Mouse (Mus musculus) naive thymus-derived CD4-positive, alpha-beta T cell, adult 2 months (primary cell): ENCODE data around the gene Itga2.

Experiments
- DNase-seq: peaks from one replicate; pipeline ENCODE4 v3.0.0-alpha.2; 2011; ENCODE audit warnings: low read depth

The Itga2 gene

DNA sequence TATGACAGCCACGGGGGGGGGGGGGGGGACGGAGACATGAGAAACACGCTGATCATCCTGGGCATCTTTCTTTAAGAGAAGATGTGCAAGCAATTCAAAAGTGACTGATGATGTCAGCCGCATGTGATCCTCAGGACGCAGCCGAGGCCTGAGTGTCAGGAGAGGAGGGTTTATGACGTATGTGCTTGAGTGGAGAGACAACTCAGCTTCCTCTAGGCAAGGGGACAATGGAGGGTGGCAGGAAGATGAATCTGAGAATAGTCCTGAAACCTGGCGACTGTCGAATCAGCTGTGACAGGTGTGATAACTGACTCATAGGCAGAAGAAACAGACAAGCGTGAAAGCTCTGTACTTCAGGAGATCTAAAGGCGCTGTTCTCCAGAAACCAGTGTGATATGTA is 53.2 kb downstream of the Itga2 start:
- DNase-seq: no peak

DNA sequence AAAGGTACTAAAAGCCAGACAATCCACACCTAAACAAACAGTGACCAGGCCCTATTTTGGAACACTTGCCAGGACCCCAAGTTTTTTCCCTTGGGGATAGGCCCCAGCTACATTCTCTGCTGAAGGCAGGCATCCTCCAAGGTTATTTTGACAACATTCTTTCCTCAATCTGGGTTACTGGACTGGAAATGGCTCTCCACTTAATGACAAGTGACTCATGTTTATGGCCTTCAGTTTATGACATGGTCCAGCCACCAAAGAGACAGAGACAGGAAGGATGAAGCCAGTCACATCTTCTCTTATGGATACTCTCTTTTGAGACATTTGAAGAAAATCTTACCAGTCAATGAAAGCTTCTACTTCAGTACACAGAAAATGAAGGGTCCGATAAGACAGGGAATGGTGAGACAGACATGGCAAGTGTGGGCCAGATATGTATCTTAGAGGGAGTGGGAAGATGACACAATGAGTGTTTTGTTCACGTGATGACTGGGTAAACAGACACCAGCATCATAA is 55.8 kb downstream of the Itga2 start:
- DNase-seq: no peak

- no peak for DNase-seq
Observed at GRCm38 (mm10) chr13:114874738-114875137, 57.2 kb downstream of the Itga2 start.

DNA sequence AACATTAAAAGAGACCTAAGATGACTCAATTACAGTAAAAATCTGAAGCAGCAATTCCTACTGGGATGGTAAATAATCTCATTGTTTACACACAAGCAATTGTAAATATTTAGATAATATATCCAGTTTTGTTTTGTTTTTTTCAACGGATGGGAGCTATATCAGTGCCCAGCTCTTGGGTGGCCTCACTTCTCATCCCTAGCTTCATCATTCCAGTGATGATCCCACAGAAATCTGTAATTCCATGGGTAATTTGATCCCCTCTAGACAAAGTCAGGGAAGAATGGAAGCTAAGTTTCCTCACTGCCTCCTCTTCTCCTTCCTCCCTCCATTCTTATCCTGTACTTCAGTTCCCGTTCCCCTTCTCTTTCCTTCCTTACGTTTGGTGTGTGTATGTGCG is 74.4 kb downstream of the Itga2 start:
- no peak for DNase-seq

DNA sequence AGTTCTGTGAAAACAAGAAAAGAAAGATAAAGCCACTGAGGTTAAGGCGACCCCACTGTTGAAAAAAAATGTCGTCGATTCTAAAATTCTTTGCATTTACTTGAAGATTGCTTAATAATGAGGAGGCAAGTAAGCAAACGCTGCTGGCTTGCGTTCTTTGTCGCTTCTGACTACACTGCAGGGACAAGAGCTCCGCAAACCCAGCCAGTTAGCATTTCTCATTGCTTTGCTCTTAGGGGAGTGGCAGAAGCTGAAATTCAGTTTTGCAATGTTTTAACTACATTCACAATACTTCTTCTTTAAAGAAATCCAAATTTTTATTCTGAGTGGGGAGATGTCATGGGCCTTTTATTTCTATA is 75.7 kb downstream of the Itga2 start:
- no peak for DNase-seq

DNA sequence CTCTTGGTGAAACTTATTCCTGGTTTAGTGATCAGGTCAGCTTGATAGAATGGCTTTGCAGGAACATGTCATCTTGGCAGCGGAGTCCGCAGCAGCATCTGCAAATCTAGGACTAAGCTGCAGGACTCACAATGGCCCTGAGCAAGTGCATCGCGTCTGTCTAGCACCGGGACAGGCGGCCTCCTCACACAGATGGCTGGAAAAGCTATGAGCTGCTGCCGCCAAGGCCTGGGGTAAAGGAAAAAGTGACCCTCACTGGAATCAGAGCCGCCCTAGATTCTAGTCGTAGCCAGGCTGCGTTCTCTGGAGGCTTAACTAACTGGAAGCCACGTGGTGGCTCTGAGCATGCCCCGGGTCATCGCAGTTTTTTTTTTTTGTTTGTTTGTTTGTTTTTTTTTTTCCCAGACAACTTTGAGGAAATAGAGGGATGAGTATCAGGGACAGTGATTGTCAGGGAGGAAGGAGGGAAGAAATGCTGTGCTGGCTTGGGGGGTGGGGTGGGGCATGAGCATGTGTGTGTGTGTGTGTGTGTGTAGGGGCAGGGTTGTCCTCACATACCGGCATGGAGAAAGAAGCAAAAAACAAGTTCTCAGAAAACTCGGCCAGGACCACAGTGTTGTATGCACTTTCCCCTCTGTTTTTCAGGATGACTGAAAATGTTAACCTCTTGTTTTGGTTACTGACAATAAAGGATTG is 76.2 kb downstream of the Itga2 start:
- no peak for DNase-seq

DNA sequence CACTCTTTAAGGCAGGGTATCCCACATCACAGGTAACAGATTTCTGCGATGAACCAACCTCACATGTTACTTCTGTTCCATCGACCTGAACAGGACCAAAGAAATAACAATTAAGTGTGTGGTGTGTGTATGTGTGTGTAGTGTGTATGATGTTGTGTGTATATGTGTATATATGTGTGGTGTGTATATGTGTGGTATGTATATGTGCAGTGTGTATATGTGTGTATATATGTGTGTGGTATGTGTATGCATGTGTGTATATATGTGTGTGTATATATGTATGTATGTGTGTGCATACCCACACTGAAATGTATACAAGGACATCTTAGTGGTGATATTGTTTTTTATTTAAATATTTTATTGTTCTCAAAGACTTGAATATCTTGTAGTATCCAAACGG is 77.5 kb downstream of the Itga2 start:
- DNase-seq: no peak

- no peak for DNase-seq
Observed at GRCm38 (mm10) chr13:114854023-114854422, 77.9 kb downstream of the Itga2 start.

DNA sequence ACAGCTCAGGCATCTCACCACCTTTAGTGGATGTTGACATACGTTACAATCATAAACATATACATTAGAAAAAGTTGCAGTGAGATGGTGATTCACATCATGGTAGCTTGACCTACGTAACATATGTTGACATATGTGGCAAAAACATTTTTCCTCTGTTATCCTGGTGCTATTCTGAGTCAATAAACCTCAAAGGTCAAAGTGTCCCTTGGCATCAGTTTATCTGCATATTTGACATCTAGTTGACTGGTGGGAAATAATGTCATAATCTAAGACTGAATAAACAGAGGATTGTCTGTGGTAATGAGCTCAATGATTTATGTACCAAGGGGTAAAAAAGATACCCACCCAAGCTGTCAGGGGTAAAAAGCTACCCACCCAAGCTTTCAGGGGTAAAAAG is 78.7 kb downstream of the Itga2 start:
- no peak for DNase-seq

DNA sequence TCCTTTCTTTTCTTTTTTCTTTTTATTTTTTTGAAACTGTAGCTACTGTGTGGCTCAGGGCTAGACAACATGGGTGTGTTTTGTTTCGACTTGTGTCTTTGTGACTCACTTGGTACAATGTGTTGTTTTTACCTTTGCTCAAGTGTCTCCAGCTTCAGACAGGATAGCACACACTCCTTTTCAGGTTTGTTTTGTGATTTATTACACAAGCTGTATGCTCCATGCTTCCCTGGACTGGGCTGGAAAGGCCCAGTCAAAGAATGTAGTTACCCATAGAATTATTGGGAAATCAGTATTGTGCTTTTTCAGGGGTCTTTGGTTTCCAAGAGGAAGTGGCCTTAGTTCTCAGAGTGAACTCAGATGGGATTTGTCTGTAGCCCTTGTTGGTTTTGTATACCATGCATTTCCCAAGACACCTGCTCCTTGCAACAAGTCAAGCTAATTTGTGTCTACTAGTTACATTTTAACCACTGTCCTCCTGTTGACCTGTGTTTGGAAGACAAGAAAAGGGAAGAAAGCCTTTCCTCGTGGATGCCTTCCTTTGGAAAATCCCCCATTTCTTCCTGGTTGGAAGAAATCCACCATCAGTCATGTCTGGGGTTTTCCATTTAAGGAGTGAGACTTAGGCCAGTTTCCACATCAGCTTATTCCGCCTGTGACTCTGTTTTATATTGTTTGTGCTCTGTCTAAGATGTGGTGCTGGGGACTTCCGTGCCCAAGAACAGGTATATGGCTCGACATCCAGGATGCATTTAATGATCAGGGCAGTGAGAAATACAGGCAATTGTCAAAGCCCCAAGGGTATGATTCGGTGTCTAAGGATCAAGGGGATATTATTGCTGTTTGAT is 79.4 kb downstream of the Itga2 start:
- DNase-seq: no peak

DNA sequence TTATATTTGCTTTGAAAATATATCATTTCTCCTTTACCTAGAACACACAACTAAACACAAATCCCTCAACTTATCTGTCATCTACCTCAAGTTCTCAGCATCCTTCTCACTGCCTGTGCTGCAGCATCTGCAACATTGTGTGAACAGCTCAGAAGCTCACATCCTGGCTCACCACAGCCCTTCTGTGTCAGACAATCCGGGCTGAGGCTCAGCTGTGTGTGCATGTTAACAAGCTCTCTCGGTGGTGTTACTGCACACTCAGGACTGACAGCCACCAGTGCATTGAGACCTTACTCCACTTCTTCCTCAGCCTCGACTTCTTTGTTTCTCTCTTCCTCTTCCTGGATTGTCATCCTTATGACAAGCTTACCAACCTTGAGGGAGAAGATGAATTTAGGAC is 83.0 kb downstream of the Itga2 start:
- DNase-seq: peak; percentile 38

DNA sequence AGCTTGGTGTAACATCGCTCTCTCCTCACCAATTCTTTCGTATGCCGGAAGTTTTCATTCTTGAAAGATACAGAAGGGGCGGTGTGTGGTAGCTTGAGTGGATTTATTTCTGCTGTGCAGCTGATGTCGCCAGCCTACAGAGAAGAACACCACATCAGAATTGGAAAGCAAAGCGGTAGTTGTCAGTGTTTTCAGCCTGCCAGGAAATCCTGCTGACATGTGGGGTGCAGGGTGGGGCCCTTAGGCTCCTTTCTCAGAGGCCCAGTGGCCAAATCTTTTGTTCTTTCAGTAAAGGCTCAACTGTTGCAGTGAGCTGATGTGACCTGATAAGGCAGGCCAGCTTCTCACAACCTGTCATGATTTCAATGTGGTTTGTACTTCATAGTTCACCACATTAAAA is 86.1 kb downstream of the Itga2 start:
- peak; percentile 81 for DNase-seq

DNA sequence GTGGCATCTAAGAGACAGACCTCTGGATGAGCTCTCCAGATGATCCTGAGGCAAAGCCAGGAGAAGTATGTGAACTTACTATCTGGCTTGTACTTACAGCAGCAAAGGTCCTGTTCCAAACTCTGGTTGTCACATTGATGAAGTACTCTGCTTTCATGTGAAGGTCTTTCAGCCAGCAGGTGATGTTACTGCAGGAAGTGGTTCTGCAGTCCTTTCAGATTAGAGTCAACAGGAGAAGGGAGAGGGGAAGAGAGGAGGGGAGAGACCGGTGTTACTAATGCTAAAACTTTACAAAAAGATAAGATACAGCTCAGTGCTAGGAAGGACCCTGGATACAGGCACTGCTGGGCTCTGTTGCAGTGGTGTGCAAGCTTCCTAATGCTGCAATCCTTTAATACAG is 88.6 kb downstream of the Itga2 start:
- peak; percentile 54 for DNase-seq

DNA sequence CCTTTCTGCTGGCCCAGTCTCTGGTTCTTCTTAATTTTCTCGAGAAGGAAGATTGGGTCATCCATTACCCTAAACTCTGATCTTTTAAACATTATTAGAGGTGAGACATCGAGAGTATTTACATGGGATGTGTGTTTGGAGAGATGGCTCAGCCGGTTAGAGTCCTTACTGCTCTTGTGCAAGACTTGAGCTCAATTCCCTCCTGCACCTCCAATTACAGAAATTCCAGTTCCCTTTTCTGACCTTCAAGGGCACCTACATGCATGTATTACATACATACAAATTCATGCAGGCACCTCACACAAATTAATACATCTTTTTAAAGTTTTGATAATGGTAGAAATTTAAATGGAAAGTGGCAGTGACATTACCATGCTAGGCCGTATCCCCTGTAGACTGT is 91.4 kb downstream of the Itga2 start:
- DNase-seq: no peak

GRCm38 (mm10) chr13:114839098-114839497 is 92.8 kb downstream of the Itga2 start:
- no peak for DNase-seq

GRCm38 (mm10) chr13:114838535-114838990 is 93.3 kb downstream of the Itga2 start:
- no peak for DNase-seq

- DNase-seq: no peak
Observed at GRCm38 (mm10) chr13:114837061-114837460, 94.8 kb downstream of the Itga2 start.

DNA sequence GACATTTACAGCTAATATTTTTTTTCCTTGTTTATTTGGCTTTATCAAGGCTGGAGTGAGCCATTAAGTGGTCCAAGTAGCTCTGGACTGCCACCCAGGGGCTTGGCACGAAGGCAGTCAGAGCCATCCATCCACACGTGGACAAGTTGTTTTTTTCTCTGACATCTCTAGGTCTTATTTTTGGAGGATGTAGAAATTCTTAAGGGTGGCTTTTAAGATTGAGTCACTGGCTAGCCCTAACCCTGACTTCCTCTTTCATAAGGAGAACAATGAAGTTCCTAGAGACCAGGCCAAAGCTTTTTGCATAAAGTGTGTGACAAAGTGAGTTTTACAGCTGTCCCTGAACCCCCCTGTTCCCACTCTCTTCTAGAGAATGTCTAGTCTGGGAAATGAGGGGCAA is 97.3 kb downstream of the Itga2 start:
- no peak for DNase-seq

DNA sequence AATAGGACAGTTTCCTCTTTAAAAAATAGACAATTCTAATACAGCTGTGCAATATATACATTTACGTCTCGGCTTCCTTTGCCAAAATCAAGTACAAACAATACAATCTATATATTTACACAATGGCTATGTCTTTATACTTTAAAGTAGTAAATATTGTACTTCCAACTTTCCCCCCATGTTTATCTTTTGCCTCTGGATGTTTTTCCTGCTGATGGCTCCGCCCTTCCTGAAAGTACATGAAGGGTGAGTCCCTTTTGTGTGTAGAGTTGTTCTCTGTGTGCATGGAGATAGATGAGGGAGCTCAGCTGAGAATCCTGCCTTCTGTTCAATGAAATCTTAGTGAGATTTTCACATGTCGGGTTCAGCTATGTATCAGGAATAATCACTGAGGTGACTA is 98.5 kb downstream of the Itga2 start:
- DNase-seq: no peak

- DNase-seq: peak; percentile 35
Observed at GRCm38 (mm10) chr13:114832761-114833160, 99.1 kb downstream of the Itga2 start.

DNA sequence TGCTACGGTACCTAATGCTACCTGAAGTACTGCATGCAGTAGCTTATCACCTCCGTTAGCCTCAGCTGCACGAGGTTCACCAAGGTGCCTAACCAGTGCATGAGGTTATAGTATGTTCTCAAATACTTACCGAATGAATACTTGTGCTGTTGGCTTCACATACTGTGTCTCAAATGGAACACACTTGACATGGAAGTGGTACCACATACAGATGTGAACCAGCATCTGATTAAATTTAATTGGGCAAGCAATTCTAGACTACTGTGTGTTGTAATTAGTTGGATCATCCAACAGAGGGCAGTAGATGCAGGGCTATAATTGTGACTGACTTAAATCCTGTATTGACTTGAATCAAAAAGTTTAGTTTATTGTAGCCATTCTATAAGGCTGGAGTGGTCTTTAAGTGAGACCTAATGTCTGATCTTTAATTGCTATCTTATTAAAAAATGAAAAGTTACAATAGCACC is 100.5 kb downstream of the Itga2 start:
- peak; percentile 81 for DNase-seq

DNA sequence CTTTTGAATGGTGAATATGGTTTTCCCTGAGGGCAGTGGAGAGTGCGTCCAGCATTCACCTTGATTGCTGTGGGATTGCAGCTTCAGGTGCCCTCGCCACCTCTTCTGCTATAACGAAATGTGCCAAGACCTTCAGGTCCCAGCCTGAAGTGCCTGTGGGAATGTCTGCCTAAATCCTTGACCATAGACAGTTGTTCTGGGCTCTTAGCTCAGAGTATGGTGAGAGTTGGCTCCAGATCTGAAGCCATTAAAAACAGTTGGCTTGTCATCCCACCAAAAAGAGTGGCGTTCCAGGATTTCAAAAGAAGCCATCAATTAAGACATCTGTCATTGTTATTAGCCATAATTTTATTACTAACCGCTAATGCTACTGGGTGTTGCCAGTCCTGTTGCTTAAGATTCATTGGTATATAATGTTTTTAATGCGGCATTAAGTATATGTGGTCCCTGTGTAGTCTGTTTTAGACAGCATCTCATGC is 106.5 kb downstream of the Itga2 start:
- DNase-seq: no peak

GRCm38 (mm10) chr13:114822871-114823270 is 109.0 kb downstream of the Itga2 start:
- no peak for DNase-seq
